Mouse (Mus musculus) liver, embryonic 16.5 days (tissue): Measurements from ENCODE around the gene Rapgef4. TPM values are rescaled to one million over a fixed set of nuclear protein-coding genes. Genes with fewer than 3 reads are reported as not detected.

Source experiments
- ATAC-seq: fragments of 200-750 bp; cut with Nextera tagmentation; 2 replicates; pipeline ENCODE4 v1.8.0; 2017; ENCODE audit warnings: low read depth, mild to moderate bottlenecking, moderate number of reproducible peaks, moderate library complexity
- H3K27ac ChIP-seq: fragments of 300-500 bp; sonication (generic); 2 replicates; pipeline ENCODE4 v1.5.1; 2014; ENCODE audit warnings: mild to moderate bottlenecking, low read length
- H3K27me3 ChIP-seq: fragments of 300-500 bp; sonication (generic); 2 replicates; pipeline ENCODE4 v1.6.1; 2014; ENCODE audit warnings: low read depth, low read length, mixed read lengths; ENCODE audit not compliant: control insufficient read depth, insufficient read depth
- H3K36me3 ChIP-seq: fragments of 300-500 bp; sonication (generic); 2 replicates; pipeline ENCODE4 v1.6.1; 2014; ENCODE audit warnings: mild to moderate bottlenecking; ENCODE audit not compliant: control insufficient read depth, insufficient read depth
- H3K4me1 ChIP-seq: fragments of 300-500 bp; sonication (generic); 2 replicates; pipeline ENCODE4 v1.6.1; 2014; ENCODE audit warnings: low read depth, low read length, mixed read lengths; ENCODE audit not compliant: control insufficient read depth
- H3K4me2 ChIP-seq: fragments of 300-500 bp; sonication (generic); 2 replicates; pipeline ENCODE4 v1.6.1; 2014; ENCODE audit warnings: low read depth, low read length, mixed read lengths
- H3K4me3 ChIP-seq: fragments of 300-500 bp; sonication (generic); 2 replicates; pipeline ENCODE4 v1.5.1; 2014; ENCODE audit warnings: low read depth, mild to moderate bottlenecking, low read length
- H3K9ac ChIP-seq: fragments of 300-500 bp; sonication (generic); 2 replicates; pipeline ENCODE4 v1.6.1; 2014; ENCODE audit warnings: low read depth, low read length
- H3K9me3 ChIP-seq: fragments of 300-500 bp; sonication (generic); replicated peaks from 2 replicates; pipeline ENCODE4 v1.6.1; 2016; ENCODE audit warnings: low read length; ENCODE audit not compliant: control insufficient read depth
- WGBS: fragments of 180-500 bp; shearing (Covaris S2); extraction: QIAGEN DNeasy Blood & Tissue Kit; methylation state at CpG from one replicate; pipeline ENCODE4 v1.1.7; 2014; ENCODE audit not compliant: insufficient replicate concordance; 5-methylcytosine and 5-hydroxymethylcytosine counted together
- polyA plus RNA-seq: library from polyadenylated mRNA; unstranded; fragments of >200 nt; fragmentation: Nextera tagmentation; extraction: Ambion mirVana; gene quantifications from 2 replicates; pipeline ENCODE4 v1.2.1, GENCODE M21; 2015

The Rapgef4 gene
- polyA plus RNA-seq, 1 experiment from 2014 or later = 7.8 TPM

DNA sequence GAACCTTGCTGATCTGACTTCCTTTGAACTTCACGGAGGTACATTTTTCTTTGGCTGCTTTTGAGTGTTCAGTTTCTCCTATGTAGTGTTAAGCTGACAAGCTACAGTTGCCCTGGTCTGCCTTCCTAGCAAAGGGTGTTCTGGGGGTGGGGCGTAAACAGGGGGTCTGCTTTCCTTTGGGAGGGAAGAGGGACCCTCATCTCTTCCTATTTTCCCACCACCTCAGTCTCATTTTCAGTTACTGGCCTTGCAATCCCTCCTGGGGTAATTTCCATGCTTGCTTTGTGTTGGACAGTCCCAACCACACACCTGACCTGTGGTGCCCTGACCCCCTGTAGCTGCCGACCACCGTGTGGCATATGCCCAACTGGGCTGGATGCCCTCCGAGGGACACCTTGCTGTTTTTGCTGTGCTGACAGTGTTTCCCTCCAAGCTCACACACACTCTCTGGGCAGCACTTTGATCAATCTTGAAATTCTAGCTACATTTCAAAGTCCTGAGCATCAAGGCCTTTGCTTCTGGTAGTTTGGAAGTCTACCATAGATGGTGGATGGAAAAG, 48.6 kb downstream of the Rapgef4 start:
- Histone ChIP-seq H3K27me3 (no peaks in the 10 kb centered on the region), H3K4me2 (no peak overlapping the region), H3K9ac (no peak overlapping the region), H3K4me3 (no peak overlapping the region), H3K36me3 (no peaks in the 10 kb centered on the region), H3K4me1 (no peaks in the 10 kb centered on the region), H3K9me3 (no peaks in the 10 kb centered on the region), H3K27ac (no peak overlapping the region)
- no peak for ATAC-seq
- WGBS = 71% methylated on average over 5 of the region's 5 CpGs

DNA sequence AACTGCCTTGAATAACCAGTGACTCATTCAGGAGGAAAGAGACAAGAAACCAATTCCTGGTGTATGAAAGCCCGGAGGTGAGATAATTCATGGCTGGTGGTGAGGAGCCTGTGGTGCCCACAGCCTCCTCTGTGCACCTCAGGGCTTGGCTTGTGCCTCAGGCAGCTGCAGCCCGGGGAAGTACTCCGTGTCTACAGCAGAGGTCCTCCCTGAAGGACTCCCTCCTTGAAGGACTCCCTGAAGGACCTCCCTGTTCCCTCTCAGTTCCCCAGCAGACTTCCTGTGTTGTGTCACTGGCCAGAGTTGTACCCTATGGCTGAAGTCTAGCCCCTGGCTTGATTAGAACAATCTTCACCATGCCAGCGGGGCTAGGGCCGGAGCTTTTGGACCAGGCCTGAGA, 50.7 kb downstream of the Rapgef4 start:
- WGBS = 43% methylated on average over 5 of the region's 5 CpGs
- no peak for ATAC-seq
- no peaks in the 10 kb centered on the region for H3K4me1 ChIP-seq
- no peak overlapping the region for H3K4me3 ChIP-seq
- H3K9me3 ChIP-seq = no peaks in the 10 kb centered on the region
- H3K4me2 ChIP-seq = no peak overlapping the region
- H3K36me3 ChIP-seq = no peaks in the 10 kb centered on the region
- H3K27me3 ChIP-seq = no peaks in the 10 kb centered on the region
- no peak overlapping the region for H3K9ac ChIP-seq
- H3K27ac ChIP-seq = no peak overlapping the region

DNA sequence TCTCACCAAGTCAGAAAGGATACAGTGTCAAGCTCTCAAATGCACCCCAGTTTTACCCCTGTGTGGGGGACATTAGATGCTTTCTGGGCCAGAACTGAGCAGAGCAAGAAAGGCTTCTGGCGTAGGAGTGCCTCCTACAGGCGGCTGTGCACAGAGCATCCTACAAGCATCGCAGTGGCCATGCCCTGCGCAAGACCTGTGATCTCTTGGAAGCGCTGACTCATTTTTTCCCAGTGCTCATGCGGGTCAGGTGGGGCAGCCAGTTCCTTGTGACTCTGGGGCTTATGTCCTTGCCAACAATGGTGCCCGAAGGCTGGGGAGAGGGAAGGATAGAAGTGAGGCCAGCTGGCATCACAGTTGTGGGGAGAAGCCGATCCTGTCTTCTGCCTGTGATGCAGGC, 54.6 kb downstream of the Rapgef4 start:
- H3K4me2 ChIP-seq = no peak overlapping the region
- H3K36me3 ChIP-seq = no peaks in the 10 kb centered on the region
- 52% methylated on average over 8 of the region's 8 CpGs for WGBS
- ATAC-seq = no peak
- H3K4me3 ChIP-seq = no peak overlapping the region
- no peak overlapping the region for H3K27ac ChIP-seq
- no peaks in the 10 kb centered on the region for H3K4me1 ChIP-seq
- no peaks in the 10 kb centered on the region for H3K27me3 ChIP-seq
- H3K9ac ChIP-seq = no peak overlapping the region
- no peaks in the 10 kb centered on the region for H3K9me3 ChIP-seq

DNA sequence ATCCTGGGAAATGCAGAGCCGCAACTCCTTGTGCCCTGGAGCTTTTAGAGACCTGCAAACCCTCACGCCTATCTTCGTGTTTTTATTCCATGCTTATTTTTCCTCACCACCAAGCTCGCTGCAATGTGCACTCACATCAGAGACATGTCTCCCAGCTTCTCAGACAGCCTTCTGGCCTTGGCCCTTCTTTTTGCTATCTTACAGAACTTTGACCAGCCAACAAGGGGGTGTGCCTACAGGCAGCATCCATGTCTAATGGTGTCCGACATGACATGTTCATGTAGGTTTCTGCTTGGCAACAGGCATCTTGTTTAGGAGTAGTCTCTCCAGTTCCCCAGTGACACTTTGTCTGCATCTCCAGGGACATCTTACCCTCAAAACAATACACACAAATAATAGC, 56.3 kb downstream of the Rapgef4 start:
- no peak for ATAC-seq
- H3K9ac ChIP-seq = no peak overlapping the region
- H3K27ac ChIP-seq = no peak overlapping the region
- no peaks in the 10 kb centered on the region for H3K36me3 ChIP-seq
- no peaks in the 10 kb centered on the region for H3K9me3 ChIP-seq
- H3K4me2 ChIP-seq = no peak overlapping the region
- H3K27me3 ChIP-seq = no peaks in the 10 kb centered on the region
- no peak overlapping the region for H3K4me3 ChIP-seq
- WGBS = 69% methylated on average over 5 of the region's 5 CpGs
- H3K4me1 ChIP-seq = no peaks in the 10 kb centered on the region

DNA sequence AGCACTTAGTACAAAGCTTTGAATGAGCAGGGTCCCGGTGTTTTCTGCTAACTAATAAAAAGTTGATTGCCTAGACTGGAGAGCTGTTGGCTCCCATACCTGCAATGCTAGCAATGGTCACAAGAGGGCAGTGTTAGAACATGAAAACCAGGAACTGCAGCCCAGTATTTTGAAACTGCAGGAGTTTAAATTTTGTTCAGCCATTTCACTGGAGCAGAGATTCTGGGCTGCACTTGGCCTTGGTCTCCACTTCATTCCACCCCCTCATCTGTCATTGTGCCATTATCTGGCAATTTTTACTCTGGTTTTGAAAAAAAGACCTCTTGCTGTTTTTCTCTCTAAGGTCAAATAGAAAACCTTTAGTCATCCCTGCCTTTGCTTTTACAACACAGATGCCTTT, 57.2 kb downstream of the Rapgef4 start:
- no peaks in the 10 kb centered on the region for H3K27me3 ChIP-seq
- H3K9me3 ChIP-seq = no peaks in the 10 kb centered on the region
- no peak for ATAC-seq
- H3K4me1 ChIP-seq = no peaks in the 10 kb centered on the region
- H3K4me3 ChIP-seq = no peak overlapping the region
- H3K4me2 ChIP-seq = no peak overlapping the region
- no peak overlapping the region for H3K27ac ChIP-seq
- 18% methylated on average over 1 of the region's 1 CpGs for WGBS
- H3K9ac ChIP-seq = no peak overlapping the region
- H3K36me3 ChIP-seq = no peaks in the 10 kb centered on the region

DNA sequence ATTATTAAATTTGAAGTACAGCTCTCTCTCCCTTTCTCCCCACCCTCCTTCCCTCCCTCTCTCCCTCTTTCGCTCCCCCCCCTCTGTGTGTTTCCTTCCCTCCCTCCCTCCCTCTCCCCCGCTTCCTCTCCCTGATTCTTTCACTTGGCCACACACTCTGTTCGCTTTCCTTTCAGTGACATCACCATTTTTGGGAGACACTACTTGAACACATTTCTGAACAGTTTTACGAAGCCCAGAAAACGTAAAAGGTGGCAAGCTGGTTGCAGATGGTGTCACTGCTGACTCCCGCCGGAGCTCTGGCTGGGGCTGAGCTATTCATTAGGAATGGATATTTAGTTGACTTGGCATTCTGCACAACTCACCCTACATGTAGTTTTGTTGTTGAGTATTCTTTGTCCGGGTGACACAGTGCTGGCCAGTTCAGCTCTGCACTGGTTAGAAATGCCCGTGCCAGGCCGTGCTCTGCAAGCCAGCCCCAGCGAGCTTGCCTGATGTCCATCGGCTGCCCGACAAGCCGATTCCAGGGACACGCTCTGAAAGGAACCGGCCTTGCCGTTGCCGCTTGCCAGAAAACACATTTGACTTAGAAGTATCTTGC, 57.7 kb downstream of the Rapgef4 start:
- H3K4me1 ChIP-seq = no peaks in the 10 kb centered on the region
- no peaks in the 10 kb centered on the region for H3K36me3 ChIP-seq
- no peak overlapping the region for H3K27ac ChIP-seq
- H3K9ac ChIP-seq = no peak overlapping the region
- no peaks in the 10 kb centered on the region for H3K27me3 ChIP-seq
- ATAC-seq = no peak
- H3K9me3 ChIP-seq = no peaks in the 10 kb centered on the region
- WGBS = 65% methylated on average over 18 of the region's 18 CpGs
- H3K4me3 ChIP-seq = no peak overlapping the region
- H3K4me2 ChIP-seq = no peak overlapping the region

DNA sequence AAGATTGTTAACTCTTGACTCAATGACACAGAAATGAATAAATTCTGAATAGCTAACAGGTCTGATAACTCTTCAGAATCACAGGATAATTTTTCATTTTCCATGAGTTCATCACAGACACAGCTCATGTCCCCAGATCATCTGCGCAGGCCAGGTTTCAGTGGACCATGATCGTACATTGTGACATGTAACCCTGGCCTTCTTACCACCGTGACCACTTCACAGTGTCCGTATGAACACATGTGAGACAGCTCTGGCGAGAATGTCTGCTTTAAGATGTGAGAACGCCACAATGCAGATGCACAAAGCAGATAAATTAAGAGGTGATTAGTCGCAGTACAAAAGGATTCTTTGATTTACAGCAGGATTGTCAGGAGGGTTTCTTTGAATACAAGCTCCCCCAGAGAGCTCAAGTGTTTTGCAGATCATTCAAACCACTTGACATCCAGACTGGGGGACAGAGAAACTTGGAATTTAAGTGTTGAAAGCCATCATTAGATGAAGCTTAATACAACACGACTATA, 58.5 kb downstream of the Rapgef4 start:
- WGBS = 65% methylated on average over 8 of the region's 8 CpGs
- no peak overlapping the region for H3K9ac ChIP-seq
- H3K36me3 ChIP-seq = no peaks in the 10 kb centered on the region

DNA sequence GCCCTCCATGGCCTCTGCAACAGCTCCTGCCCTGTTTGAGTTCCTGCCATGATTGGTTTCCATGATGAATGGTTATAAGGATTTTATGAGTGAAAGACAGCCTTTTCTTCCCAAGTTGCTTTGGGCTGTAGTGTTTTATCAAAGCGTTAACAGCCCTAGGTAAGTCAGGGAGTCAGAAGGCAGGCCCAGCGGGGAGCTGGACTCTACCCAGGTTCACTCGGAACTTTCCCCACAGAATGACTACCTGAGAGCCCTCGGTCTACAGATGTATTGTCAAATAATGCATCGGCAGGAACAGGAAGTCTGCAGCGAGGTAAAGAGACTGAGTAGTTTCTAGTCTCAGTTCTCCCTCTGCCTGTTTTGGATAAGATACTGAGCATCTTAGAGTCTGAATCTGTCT, 60.0 kb downstream of the Rapgef4 start:
- H3K27ac ChIP-seq = no peak overlapping the region
- H3K4me3 ChIP-seq = no peak overlapping the region
- H3K9me3 ChIP-seq = no peaks in the 10 kb centered on the region
- no peaks in the 10 kb centered on the region for H3K4me1 ChIP-seq
- no peaks in the 10 kb centered on the region for H3K36me3 ChIP-seq
- ATAC-seq = no peak
- no peaks in the 10 kb centered on the region for H3K27me3 ChIP-seq
- H3K4me2 ChIP-seq = no peak overlapping the region
- H3K9ac ChIP-seq = no peak overlapping the region
- WGBS = 60% methylated on average over 6 of the region's 6 CpGs

More for the DNA sequence above, 58.5 kb downstream of the Rapgef4 start:
- no peak for ATAC-seq
- Histone ChIP-seq H3K4me2 (no peak overlapping the region), H3K27ac (no peak overlapping the region), H3K4me1 (no peaks in the 10 kb centered on the region), H3K4me3 (no peak overlapping the region), H3K9me3 (no peaks in the 10 kb centered on the region), H3K27me3 (no peaks in the 10 kb centered on the region)

DNA sequence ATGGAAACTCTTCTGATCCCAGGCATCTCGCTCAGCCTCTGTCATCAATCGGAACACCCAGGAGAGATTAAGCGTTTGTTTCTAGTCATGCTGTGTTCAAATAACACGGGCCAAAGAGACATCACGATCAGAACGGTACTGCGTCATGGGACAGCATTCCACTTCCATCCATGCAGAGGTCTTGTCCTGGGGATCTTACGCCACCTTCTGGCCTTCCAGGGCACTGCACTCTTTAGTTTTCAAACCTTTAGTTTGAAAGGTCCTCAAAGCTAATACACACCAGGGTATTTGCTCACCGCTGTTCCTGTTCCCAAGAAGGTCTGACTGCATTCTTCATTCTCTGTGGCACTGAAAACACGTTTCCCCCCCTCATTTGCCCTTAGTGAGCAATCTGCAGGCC, 61.1 kb downstream of the Rapgef4 start:
- no peak for ATAC-seq

More for the DNA sequence above, 61.1 kb downstream of the Rapgef4 start:
- H3K4me1 ChIP-seq = no peaks in the 10 kb centered on the region
- H3K9me3 ChIP-seq = no peaks in the 10 kb centered on the region
- WGBS = 70% methylated on average over 10 of the region's 10 CpGs
- no peak overlapping the region for H3K27ac ChIP-seq
- H3K4me3 ChIP-seq = no peak overlapping the region
- H3K4me2 ChIP-seq = no peak overlapping the region
- H3K27me3 ChIP-seq = no peaks in the 10 kb centered on the region
- no peaks in the 10 kb centered on the region for H3K36me3 ChIP-seq
- no peak overlapping the region for H3K9ac ChIP-seq
